Mouse (Mus musculus) B cell, adult 67 days (primary cell): Measurements from ENCODE around the gene Srpk2. TPM values are rescaled to one million over a fixed set of nuclear protein-coding genes. Genes with fewer than 3 reads are reported as not detected.

ENCODE experiments used
- total RNA-seq, 2 experiments: library from RNA; stranded (reverse); gene quantifications; 4 replicates each; pipeline ENCODE4 v1.2.4; 2023

Gene Srpk2
- total RNA-seq = 10 to 100 TPM; 59.7 to 72.8 TPM

GRCm38 (mm10) chr5:23684517-23684916 is at the start of gene Srpk2:
Srpk2 (minus strand) TSS chr5:23684617.

Other genes starting within 250 kb of the Srpk2 start
- gene Pus7, start 99.1 kb upstream of the Srpk2 start, total RNA-seq = 10 to 100 TPM; 23.6 to 26.2 TPM
- 10 to 100 TPM; 28.9 to 31.8 TPM for gene Rint1, start 103.1 kb upstream of the Srpk2 start, total RNA-seq
- gene Tomm7, start 159.5 kb upstream of the Srpk2 start, total RNA-seq = 10 to 100 TPM; 36.5 to 41.1 TPM